In genomic region chr8:105152623-105153398, GRCm38 (mm10) we compare ENCODE assay signal across 8 mouse cellular contexts. TPM values are rescaled to one million over a fixed set of nuclear protein-coding genes. Genes with fewer than 3 reads are reported as not detected.
DNase-seq lines count a peak whose midpoint lies in the region; ATAC-seq and TF ChIP-seq lines count a peak whose summit lies in the region.

No protein-coding gene starts in this region.

- H3K4me3 ChIP-seq in embryonic facial prominence, embryonic 11.5 days (ENCODE audit: low read depth, low read length) = peak overlapping the region; percentile 23
- H3K4me3 ChIP-seq in intestine, embryonic 16.5 days (ENCODE audit: low read length) = peak overlapping the region; percentile 38
- H3K4me3 ChIP-seq in thymus, adult 2 months (ENCODE audit: control insufficient read depth, insufficient read depth, low read length) = no peak overlapping the region

- TF ChIP-seq CTCF in thymus, adult 2 months (IDR thresholded peaks at IDR 0.05; ENCODE audit: borderline replicate concordance, control insufficient read depth, extremely low read depth, insufficient read depth, low read length, poor library complexity) = no peak

- intact Hi-C loops in left cerebral cortex, postnatal 14 days (cut with DNase I) = no loop called here

- no peaks in the 10 kb centered on the region for H3K27me3 ChIP-seq in embryonic facial prominence, embryonic 11.5 days (ENCODE audit: control insufficient read depth, insufficient read depth, low read length)
- no peaks in the 10 kb centered on the region for H3K27me3 ChIP-seq in intestine, embryonic 16.5 days (replicated peaks; ENCODE audit: control insufficient read depth, insufficient read depth, low read length)
- peaks cover 4% of the 10 kb centered on the region; the same call in 1 of the 2 replicates for H3K27me3 ChIP-seq in thymus, adult 2 months (ENCODE audit: control insufficient read depth, insufficient read depth, low read length)

- H3K9ac ChIP-seq in embryonic facial prominence, embryonic 11.5 days (replicated peaks; ENCODE audit: low read length) = peak overlapping the region; percentile 44
- H3K9ac ChIP-seq in intestine, embryonic 16.5 days (ENCODE audit: low read depth, low read length) = peak overlapping the region; percentile 58

- peak; percentile 61; the same call in 1 of the 2 replicates for ATAC-seq in embryonic facial prominence, embryonic 11.5 days (replicated peaks; ENCODE audit: insufficient number of reproducible peaks, low FRiP score, low TSS enrichment, low read depth)
- ATAC-seq in granulocyte monocyte progenitor cell, adult 5-6 weeks (replicated peaks; ENCODE audit: poor library complexity, severe bottlenecking) = peak; percentile 29
- ATAC-seq in intestine, embryonic 16.5 days = peak; percentile 68
- peak; percentile 33; the same call in 1 of the 2 replicates for ATAC-seq in megakaryocyte progenitor cell, adult 5-6 weeks (replicated peaks; ENCODE audit: poor library complexity)

- no peak overlapping the region for H3K27ac ChIP-seq in embryonic facial prominence, embryonic 11.5 days (replicated peaks; ENCODE audit: low read depth, low read length)
- H3K27ac ChIP-seq in intestine, embryonic 16.5 days (ENCODE audit: low read length) = no peak overlapping the region
- H3K27ac ChIP-seq in thymus, adult 2 months (ENCODE audit: control insufficient read depth, insufficient read depth, low read length) = no peak overlapping the region

- DNase-seq in adrenal gland, postnatal 36 days = peak; percentile 94 to 96
- peak; percentile 63 for DNase-seq in embryonic facial prominence, embryonic 11.5 days (ENCODE audit: low spot score)
- DNase-seq in left cerebral cortex, postnatal 14 days (ENCODE audit: low spot score in 2 of 2) = peak; percentile 78 to 82
- peak; percentile 64 for DNase-seq in right cerebral cortex, postnatal 25 days
- no peak for DNase-seq in thymus, adult 2 months

- H3K9me3 ChIP-seq in embryonic facial prominence, embryonic 11.5 days (replicated peaks; ENCODE audit: control insufficient read depth, low read length) = no peaks in the 10 kb centered on the region
- H3K9me3 ChIP-seq in intestine, embryonic 16.5 days (ENCODE audit: control insufficient read depth, low read length) = no peaks in the 10 kb centered on the region

- 3% methylated on average over 27 of the region's 27 CpGs for WGBS in embryonic facial prominence, embryonic 11.5 days
- 4% methylated on average over 27 of the region's 27 CpGs for WGBS in intestine, embryonic 16.5 days
- 23% methylated on average over 27 of the region's 27 CpGs for WGBS in thymus, adult 2 months

- H3K4me1 ChIP-seq in embryonic facial prominence, embryonic 11.5 days (ENCODE audit: control insufficient read depth, insufficient read depth, low read length) = no peaks in the 10 kb centered on the region; the same call in 1 of the 2 replicates
- peaks cover 9% of the 10 kb centered on the region for H3K4me1 ChIP-seq in intestine, embryonic 16.5 days (ENCODE audit: control insufficient read depth, insufficient read depth, low read length)
- no peaks in the 10 kb centered on the region for H3K4me1 ChIP-seq in thymus, adult 2 months (replicated peaks; ENCODE audit: control insufficient read depth, insufficient read depth, low read length)

- no peaks in the 10 kb centered on the region for H3K36me3 ChIP-seq in embryonic facial prominence, embryonic 11.5 days (replicated peaks; ENCODE audit: control insufficient read depth, insufficient read depth, low read depth, low read length)
- no peaks in the 10 kb centered on the region for H3K36me3 ChIP-seq in intestine, embryonic 16.5 days (ENCODE audit: control insufficient read depth, insufficient read depth, low read length)
- no peaks in the 10 kb centered on the region for H3K36me3 ChIP-seq in thymus, adult 2 months (ENCODE audit: control insufficient read depth, insufficient read depth, low read length)

- peak overlapping the region; percentile 30 for H3K4me2 ChIP-seq in embryonic facial prominence, embryonic 11.5 days (ENCODE audit: low read depth, low read length)
- peak overlapping the region; percentile 78 for H3K4me2 ChIP-seq in intestine, embryonic 16.5 days (ENCODE audit: low read depth, low read length)

- no peak for TF ChIP-seq POLR2A in thymus, adult 2 months (IDR thresholded peaks at IDR 0.05; ENCODE audit: control insufficient read depth, extremely low read depth, insufficient read depth, low read length, poor library complexity)

RNA-seq across cellular contexts. Expression of gene Cbfb, which starts 17.7 kb away (rescaled TPM):
- 100 to 1,000 TPM in 1 of 2 experiments, 10 to 100 TPM in 1; 74.1 to 104 TPM for total RNA-seq in adrenal gland, postnatal 36 days (2021)
- polyA plus RNA-seq in embryonic facial prominence, embryonic 11.5 days (2014; fragmentation: Nextera tagmentation; extraction: Ambion mirVana) = 119 and 139 TPM in 2 replicates
- 119 and 135 TPM in 2 replicates for total RNA-seq in granulocyte monocyte progenitor cell, adult 5-6 weeks (2014; fragmentation: Nextera tagmentation)
- 177 and 185 TPM in 2 replicates for total RNA-seq in granulocyte monocyte progenitor cell, adult 5-6 weeks (2017)
- polyA plus RNA-seq in intestine, embryonic 16.5 days (2015; fragmentation: Nextera tagmentation; extraction: Ambion mirVana) = 27.4 and 28.2 TPM in 2 replicates
- 10 to 100 TPM; 20.7 to 23.1 TPM for total RNA-seq in left cerebral cortex, postnatal 14 days (2021)
- total RNA-seq in megakaryocyte progenitor cell, adult 5-6 weeks (2015) = 146 and 152 TPM in 2 replicates
- 157 and 178 TPM in 2 replicates for total RNA-seq in megakaryocyte progenitor cell, adult 5-6 weeks (2017)
- polyA plus RNA-seq in thymus, adult 2 months (2012; rRNA removed) = 26.7 and 34.4 TPM in 2 replicates

RNA-seq across cellular contexts. Expression of gene Ces4a, which starts 21.2 kb away (rescaled TPM):
- not detected for total RNA-seq in adrenal gland, postnatal 36 days (2021)
- polyA plus RNA-seq in embryonic facial prominence, embryonic 11.5 days (2014; fragmentation: Nextera tagmentation; extraction: Ambion mirVana) = not detected in 2 replicates
- total RNA-seq in granulocyte monocyte progenitor cell, adult 5-6 weeks (2014; fragmentation: Nextera tagmentation) = not detected in 2 replicates
- not detected in 2 replicates for total RNA-seq in granulocyte monocyte progenitor cell, adult 5-6 weeks (2017)
- polyA plus RNA-seq in intestine, embryonic 16.5 days (2015; fragmentation: Nextera tagmentation; extraction: Ambion mirVana) = not detected in 2 replicates
- not detected for total RNA-seq in left cerebral cortex, postnatal 14 days (2021)
- not detected in 2 replicates for total RNA-seq in megakaryocyte progenitor cell, adult 5-6 weeks (2015)
- total RNA-seq in megakaryocyte progenitor cell, adult 5-6 weeks (2017) = not detected in 2 replicates
- 0.05 TPM in 1 of 2 replicates, not detected in the other for polyA plus RNA-seq in thymus, adult 2 months (2012; rRNA removed)
